Mouse (Mus musculus) T-helper 1 cell (primary cell): ENCODE measurements around the gene Tgfb1.
"Not testable (repeated sequence)": the region's sequence is repeated elsewhere in the genome, so short reads cannot be mapped to it uniquely, and the experiment has no call there.

Experiments
- in situ Hi-C: fragments of 300-600 bp; cut with MboI, MseI; formaldehyde crosslinking; loops from one replicate; pipeline ENCODE4 v1.15.1; 2025; ENCODE audit warnings: high pct_unique_total_duplicates

Tgfb1 gene

GRCm38 (mm10) chr7:25703793-25704494 lies 17.1 kb downstream of the Tgfb1 start:
- in situ Hi-C loops = no loop called here

DNA sequence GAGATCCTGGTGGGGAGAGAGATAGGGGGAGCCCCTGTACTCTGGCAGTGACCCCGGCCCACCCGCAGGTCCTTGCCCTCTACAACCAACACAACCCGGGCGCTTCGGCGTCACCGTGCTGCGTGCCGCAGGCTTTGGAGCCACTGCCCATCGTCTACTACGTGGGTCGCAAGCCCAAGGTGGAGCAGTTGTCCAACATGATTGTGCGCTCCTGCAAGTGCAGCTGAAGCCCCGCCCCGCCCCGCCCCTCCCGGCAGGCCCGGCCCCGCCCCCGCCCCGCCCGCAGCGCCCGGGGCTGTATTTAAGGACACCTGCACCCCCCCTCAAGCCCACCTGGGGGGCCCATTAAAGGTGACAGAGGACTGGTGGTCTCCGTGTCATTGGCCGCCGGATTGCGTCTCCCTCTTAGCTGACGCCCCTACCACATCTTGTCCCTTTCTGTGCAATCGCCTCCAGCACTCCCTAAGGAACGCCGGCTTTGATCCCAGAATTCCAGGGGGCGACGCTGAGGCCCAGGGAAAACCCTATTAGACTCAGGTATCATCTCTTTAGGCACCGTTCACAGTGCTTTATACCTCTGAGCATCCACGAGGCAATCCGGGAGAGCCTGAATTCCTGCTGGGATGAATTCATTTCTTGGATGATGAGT lies 18.0 kb downstream of the Tgfb1 start:
- in situ Hi-C loops = no loop called here

GRCm38 (mm10) chr7:25705801-25706251 lies 19.0 kb downstream of the Tgfb1 start:
- in situ Hi-C loops = no loop called here

DNA sequence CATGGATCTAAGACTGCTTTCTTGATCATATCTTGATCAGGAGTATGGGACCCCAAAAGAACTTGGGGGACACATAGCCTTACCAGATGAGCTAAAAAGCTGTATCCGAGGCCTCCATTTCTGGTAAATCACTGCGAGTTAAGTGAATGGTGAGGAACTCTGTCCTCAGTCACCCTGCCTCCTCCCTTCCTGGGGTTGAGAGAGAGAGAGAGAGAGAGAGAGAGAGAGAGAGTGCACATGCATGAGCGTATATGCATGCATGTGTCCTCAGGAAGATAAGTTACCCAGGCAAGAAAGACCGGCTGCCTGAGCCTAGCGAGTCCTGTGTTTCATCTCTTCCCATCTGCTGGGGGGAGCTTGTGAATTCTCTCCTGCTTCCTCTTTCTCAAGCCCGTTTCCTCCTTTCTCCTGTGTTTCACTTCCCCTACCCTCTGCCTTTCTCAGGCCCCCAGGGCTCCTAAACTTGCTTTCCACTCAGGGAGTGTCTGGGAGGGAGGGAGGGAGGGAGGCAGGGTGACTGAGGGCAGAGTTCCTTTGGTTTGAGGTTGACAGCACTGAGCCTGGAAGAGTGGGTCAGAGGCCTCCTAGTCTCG lies 19.9 kb downstream of the Tgfb1 start:
- in situ Hi-C loops = no loop called here

GRCm38 (mm10) chr7:25707581-25708292 lies 20.9 kb downstream of the Tgfb1 start:
- in situ Hi-C loops = no loop called here

- in situ Hi-C loops = no loop called here
These were observed 23.2 kb downstream of the Tgfb1 start for GRCm38 (mm10) chr7:25709961-25710360.

- in situ Hi-C loops = no loop called here
These were observed 23.8 kb downstream of the Tgfb1 start for GRCm38 (mm10) chr7:25710519-25711130.

DNA sequence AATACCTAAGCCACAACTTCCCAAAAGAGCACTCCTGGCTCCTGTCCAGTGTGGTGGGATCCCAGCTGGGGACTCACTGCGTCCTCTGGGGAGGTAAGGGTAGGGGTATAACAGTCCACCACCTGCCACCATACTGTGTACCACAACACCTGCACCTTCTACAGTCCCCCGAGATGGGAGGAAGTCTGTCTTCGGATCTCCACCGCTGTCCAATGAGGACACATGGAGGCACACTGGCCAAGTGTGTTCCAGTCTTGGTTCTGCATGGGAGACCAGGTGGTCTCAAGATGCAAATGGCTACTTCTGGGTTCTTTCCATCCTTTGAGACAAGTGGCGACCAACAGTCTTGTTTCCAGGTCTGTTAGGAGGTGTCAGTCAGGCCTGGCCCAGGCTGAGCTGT lies 24.4 kb downstream of the Tgfb1 start:
- in situ Hi-C loops = no loop called here

- in situ Hi-C loops = no loop called here
These were observed 25.0 kb downstream of the Tgfb1 start for GRCm38 (mm10) chr7:25711731-25712197.

GRCm38 (mm10) chr7:25712801-25713200 lies 26.0 kb downstream of the Tgfb1 start:
- in situ Hi-C loops = no loop called here

DNA sequence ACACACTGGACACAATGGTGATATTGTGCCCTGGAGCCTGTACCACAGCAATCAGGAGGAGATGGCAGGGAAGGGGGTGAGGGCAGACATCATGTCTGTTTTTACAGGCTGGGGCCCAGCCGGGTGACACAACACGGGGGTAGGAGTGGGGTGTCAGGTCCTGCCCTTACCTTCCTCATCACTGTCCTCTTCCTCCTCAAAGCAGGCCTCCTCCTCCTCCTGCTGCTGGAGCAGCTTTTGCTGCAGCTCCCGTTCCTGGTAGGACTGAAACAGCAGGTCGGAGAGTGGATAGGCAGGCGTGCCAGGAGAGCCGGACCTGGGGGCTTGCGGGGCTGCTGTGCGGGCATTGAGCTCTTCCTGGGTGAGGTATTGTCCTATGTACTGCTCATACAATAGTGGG lies 27.8 kb downstream of the Tgfb1 start:
- in situ Hi-C loops = no loop called here

DNA sequence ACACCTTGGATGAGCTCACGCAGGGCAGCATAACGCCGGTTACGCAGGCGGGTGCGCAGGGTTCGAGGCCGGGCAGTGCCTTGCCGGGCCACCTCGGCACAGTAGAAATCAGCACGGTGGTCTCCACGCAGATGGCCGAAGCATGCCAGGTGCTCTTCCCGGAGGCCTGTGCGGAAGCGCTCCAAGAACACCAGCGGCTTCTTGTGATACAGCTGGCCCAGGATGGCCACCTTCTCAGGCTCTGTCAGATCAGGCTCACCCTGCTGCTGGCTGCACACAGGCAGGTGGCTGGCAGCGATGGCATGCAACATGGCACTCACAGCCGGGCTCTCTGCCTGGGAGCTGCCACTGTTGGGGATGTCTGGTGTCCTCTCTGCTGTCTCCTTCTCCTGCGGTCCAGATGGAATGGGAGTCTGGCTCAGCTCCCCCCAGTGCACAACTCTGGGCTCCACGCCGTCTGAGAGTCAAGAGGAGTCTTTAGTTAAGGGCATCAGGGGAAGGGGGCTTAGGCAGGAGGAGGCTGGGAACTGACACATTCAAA lies 29.0 kb downstream of the Tgfb1 start:
- in situ Hi-C loops = no loop called here

DNA sequence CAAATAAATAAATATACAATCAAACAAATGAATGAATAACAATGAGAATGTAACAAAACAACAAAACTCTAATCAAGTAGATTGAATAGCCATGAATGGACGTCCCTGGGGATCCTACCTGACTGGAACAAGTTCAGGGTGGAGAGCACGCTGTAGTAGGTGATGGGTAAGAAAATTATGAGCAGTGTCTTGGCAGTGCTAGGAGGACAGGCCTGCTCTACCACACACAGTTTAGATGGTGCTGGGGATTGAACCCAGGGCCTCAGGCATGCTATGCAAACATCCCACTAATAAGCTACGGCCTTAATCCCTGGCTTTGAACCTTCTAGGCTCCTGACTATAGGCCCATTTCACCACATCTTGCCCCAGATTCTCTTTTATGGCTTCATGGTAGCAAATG lies 30.7 kb downstream of the Tgfb1 start:
- in situ Hi-C loops = no loop called here

- in situ Hi-C loops = no loop called here
These were observed 32.1 kb downstream of the Tgfb1 start, which contains the start of gene Ccdc97 for GRCm38 (mm10) chr7:25718788-25719417. Ccdc97 (minus strand) TSS chr7:25719088.

GRCm38 (mm10) chr7:25719761-25720610 lies 33.2 kb downstream of the Tgfb1 start:
- in situ Hi-C loops = no loop called here

GRCm38 (mm10) chr7:25720760-25721159 lies 34.0 kb downstream of the Tgfb1 start:
- in situ Hi-C loops = no loop called here

- in situ Hi-C loops = not testable (repeated sequence)
These were observed 35.0 kb downstream of the Tgfb1 start for GRCm38 (mm10) chr7:25721776-25722175.

- in situ Hi-C loops = loop anchor here (25.0 kb wide), 1 partner anchor 1461 kb away; the partner anchor contains the start of genes BC024978, Gm21983, Mia and Rab4b
These were observed 39.1 kb downstream of the Tgfb1 start for GRCm38 (mm10) chr7:25725886-25726285.

- in situ Hi-C loops = loop anchor here (25.0 kb wide), 1 partner anchor 1460 kb away; the partner anchor contains the start of genes BC024978, Gm21983, Mia and Rab4b
These were observed 41.0 kb downstream of the Tgfb1 start for GRCm38 (mm10) chr7:25727800-25728199.

GRCm38 (mm10) chr7:25729396-25729795 lies 42.6 kb downstream of the Tgfb1 start:
- in situ Hi-C loops = loop anchor here (25.0 kb wide), 1 partner anchor 1458 kb away; the partner anchor contains the start of genes BC024978, Gm21983, Mia and Rab4b
